Mouse (Mus musculus) lung, embryonic 16.5 days (tissue): ENCODE results near the gene Kcnd2. TPM values are rescaled to one million over a fixed set of nuclear protein-coding genes. Genes with fewer than 3 reads are reported as not detected.
"Not testable (repeated sequence)": the region's sequence is repeated elsewhere in the genome, so short reads cannot be mapped to it uniquely, and the experiment has no call there.

Source experiments
- ATAC-seq: fragments of 200-750 bp; cut with Nextera tagmentation; 2 replicates; pipeline ENCODE4 v1.8.0; 2017; ENCODE audit warnings: low read depth, mild to moderate bottlenecking, moderate library complexity
- H3K27ac ChIP-seq: fragments of 300-500 bp; sonication (generic); 2 replicates; pipeline ENCODE4 v1.5.1; 2014; ENCODE audit warnings: mild to moderate bottlenecking, control low read depth, low read length
- H3K27me3 ChIP-seq: fragments of 300-500 bp; sonication (generic); 2 replicates; pipeline ENCODE4 v1.6.1; 2014; ENCODE audit warnings: low read depth, low read length, mixed read lengths; ENCODE audit not compliant: control insufficient read depth, insufficient read depth
- H3K36me3 ChIP-seq: fragments of 300-500 bp; sonication (generic); 2 replicates; pipeline ENCODE4 v1.6.1; 2014; ENCODE audit warnings: low read length; ENCODE audit not compliant: control insufficient read depth, insufficient read depth
- H3K4me1 ChIP-seq: fragments of 300-500 bp; sonication (generic); replicated peaks from 2 replicates; pipeline ENCODE4 v1.6.1; 2014; ENCODE audit warnings: low read length, mixed read lengths; ENCODE audit not compliant: control insufficient read depth, insufficient read depth
- H3K4me2 ChIP-seq: fragments of 300-500 bp; sonication (generic); 2 replicates; pipeline ENCODE4 v1.6.1; 2014; ENCODE audit warnings: low read depth, low read length, control low read depth
- H3K4me3 ChIP-seq: fragments of 300-500 bp; sonication (generic); 2 replicates; pipeline ENCODE4 v1.5.1; 2014; ENCODE audit warnings: mild to moderate bottlenecking, low read length, control low read depth
- H3K9ac ChIP-seq: fragments of 300-500 bp; sonication (generic); 2 replicates; pipeline ENCODE4 v1.6.1; 2014; ENCODE audit warnings: low read length, control low read depth
- H3K9me3 ChIP-seq: fragments of 300-500 bp; sonication (generic); 2 replicates; pipeline ENCODE4 v1.6.1; 2016; ENCODE audit warnings: low read length; ENCODE audit not compliant: control insufficient read depth
- WGBS: fragments of 180-500 bp; shearing (Covaris S2); extraction: QIAGEN DNeasy Blood & Tissue Kit; methylation state at CpG from one replicate; pipeline ENCODE4 v1.1.7; 2014; 5-methylcytosine and 5-hydroxymethylcytosine counted together
- polyA plus RNA-seq: library from polyadenylated mRNA; unstranded; fragments of >200 nt; fragmentation: Nextera tagmentation; extraction: Ambion mirVana; gene quantifications from 2 replicates; pipeline ENCODE4 v1.2.1, GENCODE M21; 2015

The Kcnd2 gene
- polyA plus RNA-seq, 1 experiment from 2014 or later = 0.14 TPM

DNA sequence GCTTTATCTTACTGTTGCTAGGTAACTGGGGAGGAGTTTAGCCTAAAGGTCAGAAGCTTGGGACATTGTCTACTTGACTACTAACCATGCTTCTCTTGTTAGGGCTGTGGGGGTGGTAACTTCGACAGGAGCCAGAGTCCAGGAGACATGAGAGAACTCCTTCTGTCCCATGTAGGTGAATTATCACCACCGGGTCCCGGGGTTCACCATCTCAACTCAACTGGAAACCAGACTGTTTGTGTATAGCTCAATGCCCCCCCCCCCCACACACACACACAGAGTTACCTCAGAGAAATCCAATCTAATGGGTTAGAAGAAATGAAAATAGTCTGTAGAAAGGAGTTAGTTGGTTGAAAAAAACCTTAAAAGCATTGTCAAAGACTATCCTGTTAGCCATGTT, 170.0 kb downstream of the Kcnd2 start:
- ATAC-seq = not testable (repeated sequence)

DNA sequence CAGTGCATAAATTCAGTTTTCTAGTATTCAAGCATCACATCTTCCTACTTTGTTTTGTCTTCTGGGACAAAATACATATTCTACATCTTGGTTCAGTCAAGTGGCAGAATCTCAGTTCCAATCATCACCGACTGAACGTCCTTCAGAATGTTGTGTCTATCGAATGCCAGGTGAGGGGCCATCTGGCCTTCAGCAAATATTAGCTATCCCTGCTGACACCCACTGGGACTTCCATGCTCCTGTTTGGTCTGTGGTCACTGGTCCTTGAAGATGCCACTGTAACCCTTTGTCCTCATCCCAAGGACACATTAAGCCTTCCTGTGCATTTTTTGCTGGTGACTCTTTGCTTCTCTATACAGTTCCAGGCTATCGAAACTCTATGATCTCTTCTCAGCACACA, 176.5 kb downstream of the Kcnd2 start:
- no peaks in the 10 kb centered on the region for H3K27me3 ChIP-seq

More for the DNA sequence above, 170.0 kb downstream of the Kcnd2 start:
- H3K9ac ChIP-seq, H3K27me3 ChIP-seq, H3K4me3 ChIP-seq, H3K9me3 ChIP-seq, H3K4me2 ChIP-seq, H3K4me1 ChIP-seq, H3K36me3 ChIP-seq, H3K27ac ChIP-seq: not testable (repeated sequence)
- WGBS = 66% methylated on average over 3 of the region's 3 CpGs

DNA sequence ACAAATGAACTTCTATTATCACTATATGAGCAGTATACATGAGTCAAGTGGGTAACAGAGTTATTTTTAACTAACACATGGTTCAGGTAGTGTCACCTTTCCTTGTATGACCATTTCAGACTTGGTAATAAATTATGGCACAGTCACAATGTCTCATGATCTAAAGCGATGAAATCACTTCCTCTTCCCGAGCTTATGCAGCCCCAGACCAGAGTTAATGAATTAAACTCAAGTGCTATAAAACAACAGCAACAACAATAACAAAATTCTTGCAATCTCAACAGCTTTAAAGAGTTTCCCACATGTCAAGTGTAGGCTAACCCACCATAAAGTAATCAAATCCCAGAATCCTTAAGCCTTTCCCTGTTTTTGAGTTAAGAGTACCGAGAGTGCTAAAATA, 198.4 kb downstream of the Kcnd2 start:
- H3K4me2 ChIP-seq = no peak overlapping the region
- H3K27ac ChIP-seq = no peak overlapping the region
- ATAC-seq = no peak
- WGBS = 80% methylated on average over 3 of the region's 3 CpGs
- H3K9ac ChIP-seq = no peak overlapping the region
- H3K9me3 ChIP-seq = no peaks in the 10 kb centered on the region
- no peaks in the 10 kb centered on the region for H3K27me3 ChIP-seq
- no peaks in the 10 kb centered on the region for H3K36me3 ChIP-seq
- H3K4me1 ChIP-seq = no peaks in the 10 kb centered on the region
- no peak overlapping the region for H3K4me3 ChIP-seq

More for the DNA sequence above, 176.5 kb downstream of the Kcnd2 start:
- no peak for ATAC-seq
- no peak overlapping the region for H3K27ac ChIP-seq
- H3K4me1 ChIP-seq = no peaks in the 10 kb centered on the region
- H3K4me3 ChIP-seq = no peak overlapping the region
- WGBS = 81% methylated on average over 4 of the region's 4 CpGs
- H3K4me2 ChIP-seq = no peak overlapping the region
- H3K36me3 ChIP-seq = no peaks in the 10 kb centered on the region
- no peak overlapping the region for H3K9ac ChIP-seq
- H3K9me3 ChIP-seq = no peaks in the 10 kb centered on the region

DNA sequence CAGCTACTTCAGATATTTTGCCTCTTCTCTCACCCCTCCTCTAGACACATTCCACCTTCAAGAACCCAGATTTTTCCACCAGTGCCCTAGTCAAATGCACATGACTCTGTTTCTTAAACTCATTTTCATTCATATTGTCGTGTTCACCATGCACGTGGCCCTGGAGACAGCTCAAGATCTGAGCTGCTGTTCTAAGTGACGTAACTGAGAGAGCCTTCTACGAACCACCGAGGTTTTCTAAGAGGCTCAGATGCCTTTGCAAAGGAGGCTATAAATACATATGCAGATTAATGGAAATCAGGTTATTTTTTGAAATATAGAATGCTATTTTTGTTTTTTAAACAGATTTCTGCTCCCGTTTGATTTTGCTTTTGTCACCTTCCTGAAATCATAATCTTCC, 202.9 kb downstream of the Kcnd2 start:
- H3K9me3 ChIP-seq = no peaks in the 10 kb centered on the region
- no peak overlapping the region for H3K9ac ChIP-seq
- no peaks in the 10 kb centered on the region for H3K27me3 ChIP-seq
- no peaks in the 10 kb centered on the region for H3K4me1 ChIP-seq
- no peaks in the 10 kb centered on the region for H3K36me3 ChIP-seq
- WGBS = 75% methylated on average over 6 of the region's 6 CpGs
- no peak for ATAC-seq
- no peak overlapping the region for H3K4me2 ChIP-seq
- no peak overlapping the region for H3K27ac ChIP-seq
- no peak overlapping the region for H3K4me3 ChIP-seq

DNA sequence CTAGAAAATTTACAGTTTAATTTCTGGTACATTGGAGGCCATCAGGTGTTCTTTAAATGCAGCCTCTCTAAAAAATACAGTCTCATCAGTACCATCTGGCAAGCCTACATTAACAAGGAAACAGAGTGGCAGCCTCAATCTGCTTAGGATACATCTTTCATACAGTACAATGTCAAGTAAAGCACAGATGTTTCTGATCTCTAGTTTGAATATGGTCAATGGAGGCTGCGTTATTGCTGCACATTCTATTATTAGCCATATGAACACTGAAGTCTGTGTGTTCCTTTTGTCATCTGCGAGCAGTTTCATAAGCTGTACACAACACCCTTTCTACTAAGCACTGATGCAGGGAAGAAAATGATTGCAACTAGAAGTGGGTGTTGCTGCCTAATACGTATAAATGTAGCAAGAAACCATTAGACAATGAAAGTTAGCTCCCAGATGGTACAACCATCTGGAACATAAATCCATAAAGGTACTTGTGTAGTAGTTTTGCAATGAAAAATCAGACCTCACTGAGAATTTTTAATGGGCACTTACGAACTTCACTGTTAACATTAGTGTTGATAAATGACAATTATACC, 209.0 kb downstream of the Kcnd2 start:
- H3K9ac ChIP-seq = no peak overlapping the region
- WGBS = 76% methylated on average over 4 of the region's 4 CpGs
- ATAC-seq = no peak
- no peaks in the 10 kb centered on the region for H3K27me3 ChIP-seq
- no peak overlapping the region for H3K4me2 ChIP-seq
- H3K9me3 ChIP-seq = no peaks in the 10 kb centered on the region
- no peak overlapping the region for H3K27ac ChIP-seq
- no peak overlapping the region for H3K4me3 ChIP-seq
- H3K36me3 ChIP-seq = no peaks in the 10 kb centered on the region
- H3K4me1 ChIP-seq = no peaks in the 10 kb centered on the region

DNA sequence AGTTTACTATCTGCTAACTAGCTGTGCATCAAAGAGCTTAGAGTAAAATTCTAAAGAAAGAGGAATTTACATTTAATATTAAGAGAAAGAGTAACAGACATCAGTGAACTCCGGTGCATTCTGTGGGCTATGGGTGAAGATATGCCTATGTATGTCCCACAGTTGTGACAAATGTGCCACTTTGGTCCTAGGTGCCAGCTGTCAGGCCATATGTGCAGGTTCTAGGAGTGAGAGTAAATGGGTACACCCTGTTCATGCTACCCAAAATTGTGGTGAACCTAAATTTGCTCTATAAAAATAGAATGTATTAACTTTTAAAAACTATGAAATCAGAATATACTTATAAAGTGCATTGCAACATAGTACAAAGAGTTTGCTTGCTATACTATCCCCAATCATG, 215.8 kb downstream of the Kcnd2 start:
- Histone ChIP-seq H3K9ac (no peak overlapping the region), H3K4me1 (no peaks in the 10 kb centered on the region), H3K27ac (no peak overlapping the region), H3K27me3 (no peaks in the 10 kb centered on the region), H3K4me3 (no peak overlapping the region), H3K4me2 (no peak overlapping the region), H3K36me3 (no peaks in the 10 kb centered on the region), H3K9me3 (no peaks in the 10 kb centered on the region)
- ATAC-seq = no peak
- 93% methylated on average over 1 of the region's 1 CpGs for whole genome bisulfite sequencing

DNA sequence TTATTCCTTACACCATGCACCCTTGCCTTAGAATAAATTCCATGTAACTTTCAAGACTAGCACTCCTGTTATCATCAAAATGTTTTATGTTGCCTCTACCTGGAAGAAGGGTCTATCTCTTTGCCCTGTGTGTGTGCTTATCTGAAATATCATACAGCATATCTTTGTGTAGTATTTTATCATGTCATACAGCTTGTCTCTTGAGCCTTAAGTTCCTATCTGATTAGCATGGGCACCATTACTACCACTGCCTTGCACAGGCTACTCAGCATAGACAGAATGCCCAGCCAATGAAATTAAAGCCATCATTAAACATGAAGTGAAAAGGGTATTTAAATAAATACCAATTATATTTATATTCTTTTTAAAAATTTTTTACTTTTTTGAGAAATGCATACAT, 249.4 kb downstream of the Kcnd2 start:
- H3K27ac ChIP-seq = no peak overlapping the region
- no peak overlapping the region for H3K4me3 ChIP-seq
- no peaks in the 10 kb centered on the region for H3K4me1 ChIP-seq
- ATAC-seq = no peak
- H3K4me2 ChIP-seq = no peak overlapping the region
- H3K27me3 ChIP-seq = no peaks in the 10 kb centered on the region
- no peaks in the 10 kb centered on the region for H3K9me3 ChIP-seq
- no peak overlapping the region for H3K9ac ChIP-seq
- H3K36me3 ChIP-seq = no peaks in the 10 kb centered on the region

DNA sequence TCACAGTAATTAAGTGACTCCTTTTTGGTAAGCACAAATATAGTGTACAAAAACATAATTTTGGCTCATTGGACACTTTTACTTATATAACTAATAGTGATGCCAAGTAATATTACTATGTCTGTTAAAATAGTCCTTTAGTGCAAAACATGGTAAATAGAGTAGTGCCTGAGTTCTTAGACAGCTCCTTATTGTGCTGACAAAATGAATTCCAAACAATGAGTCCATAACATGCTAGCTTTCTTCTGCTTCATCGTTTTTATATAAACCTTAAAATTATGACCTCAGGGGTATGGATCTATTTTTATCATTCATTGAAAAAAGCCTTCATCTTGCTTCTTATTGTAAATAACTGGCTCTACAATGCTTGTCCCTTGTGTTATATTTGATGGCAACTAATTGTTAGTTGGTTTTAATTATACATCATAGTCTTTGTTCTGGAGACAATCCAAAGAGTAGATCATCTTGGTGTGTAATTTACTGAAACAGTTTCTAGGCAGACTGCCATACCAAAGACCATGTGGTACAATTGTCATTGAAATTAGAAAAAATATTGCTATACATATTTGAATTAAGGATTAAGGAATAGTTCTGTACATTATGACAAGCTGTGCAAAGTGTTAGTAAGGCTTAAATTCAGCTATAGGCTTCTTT, 256.7 kb downstream of the Kcnd2 start:
- no peak overlapping the region for H3K4me2 ChIP-seq
- ATAC-seq = no peak
- H3K9ac ChIP-seq = no peak overlapping the region
- H3K27me3 ChIP-seq = no peaks in the 10 kb centered on the region
- H3K27ac ChIP-seq = no peak overlapping the region
- H3K4me3 ChIP-seq = no peak overlapping the region
- H3K9me3 ChIP-seq = no peaks in the 10 kb centered on the region
- no peaks in the 10 kb centered on the region for H3K36me3 ChIP-seq
- no peaks in the 10 kb centered on the region for H3K4me1 ChIP-seq
- 28% methylated on average over 1 of the region's 1 CpGs for WGBS

DNA sequence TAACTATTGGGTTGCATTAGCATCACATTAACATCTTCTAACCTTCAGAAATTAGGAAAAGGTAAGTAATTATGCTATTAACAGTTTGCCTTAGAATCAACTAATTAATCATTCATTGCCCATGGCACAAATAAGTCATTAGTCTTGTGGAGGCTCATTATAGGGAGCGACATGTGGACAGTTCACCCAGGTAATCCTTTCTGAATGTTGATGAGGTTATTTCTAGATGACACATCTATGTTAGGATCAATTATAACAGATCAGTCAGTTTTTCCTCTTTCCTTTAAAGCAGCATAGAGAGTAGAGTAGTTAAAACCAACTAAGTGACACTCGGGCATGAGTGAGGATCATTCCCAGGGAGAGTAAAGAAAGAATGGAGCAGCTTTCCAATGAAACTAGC, 267.4 kb downstream of the Kcnd2 start:
- H3K4me2 ChIP-seq = no peak overlapping the region
- H3K27me3 ChIP-seq = no peaks in the 10 kb centered on the region
- H3K36me3 ChIP-seq = no peaks in the 10 kb centered on the region
- H3K4me1 ChIP-seq = no peaks in the 10 kb centered on the region
- WGBS = 85% methylated on average over 2 of the region's 2 CpGs
- no peak for ATAC-seq
- H3K27ac ChIP-seq = no peak overlapping the region
- H3K4me3 ChIP-seq = no peak overlapping the region
- H3K9ac ChIP-seq = no peak overlapping the region
- no peaks in the 10 kb centered on the region for H3K9me3 ChIP-seq

DNA sequence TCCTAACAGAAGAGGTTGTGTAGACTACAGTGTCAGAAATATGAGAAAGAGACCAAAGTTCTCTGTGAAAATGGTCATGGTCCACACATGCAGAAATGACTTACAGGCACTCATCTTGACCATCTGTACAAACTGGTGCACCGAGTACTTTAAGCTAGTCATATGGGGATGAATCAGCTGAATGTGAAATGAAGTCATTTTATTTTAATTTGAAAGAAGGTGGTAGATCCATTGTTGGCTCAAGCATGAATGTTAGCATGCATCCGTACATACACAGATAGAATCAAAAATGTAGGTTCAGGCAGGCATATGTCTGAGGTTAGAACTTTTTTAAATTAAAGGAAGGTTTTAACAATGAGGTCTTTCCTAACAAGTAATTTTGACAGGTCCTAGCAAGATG, 273.2 kb downstream of the Kcnd2 start:
- H3K4me3 ChIP-seq = no peak overlapping the region
- no peak for ATAC-seq
- no peaks in the 10 kb centered on the region for H3K9me3 ChIP-seq
- H3K4me1 ChIP-seq = no peaks in the 10 kb centered on the region
- no peak overlapping the region for H3K9ac ChIP-seq
- H3K27ac ChIP-seq = no peak overlapping the region
- WGBS = 81% methylated on average over 2 of the region's 2 CpGs
- no peak overlapping the region for H3K4me2 ChIP-seq
- H3K27me3 ChIP-seq = no peaks in the 10 kb centered on the region
- no peaks in the 10 kb centered on the region for H3K36me3 ChIP-seq
